Mouse (Mus musculus) stomach, postnatal 0 days (tissue): Measurements from ENCODE around the gene Rad51c.
"Not testable (repeated sequence)": the region's sequence is repeated elsewhere in the genome, so short reads cannot be mapped to it uniquely, and the experiment has no call there.

Source experiments
- CTCF ChIP-seq: IDR thresholded peaks from 2 replicates; pipeline ENCODE4 v1.5.1; 2016; ENCODE audit warnings: antibody characterized with exemption, low read depth, mild to moderate bottlenecking, moderate library complexity
- EP300 ChIP-seq: optimal IDR thresholded peaks from 2 replicates; pipeline ENCODE3; 2016; ENCODE audit warnings: antibody characterized with exemption

GRCm38 (mm10) chr11:87442643-87443372 lies 38.1 kb upstream of the Rad51c start:
- peak; percentile 41 for TF ChIP-seq CTCF
- TF ChIP-seq EP300 = not testable (repeated sequence)
